Mouse (Mus musculus): Measurements from ENCODE around the gene Defb45.

- TF ChIP-seq EP300 (IDR thresholded peaks at IDR 0.05; ENCODE audit: low read depth): no peak
- no peak for TF ChIP-seq CTCF (IDR thresholded peaks at IDR 0.05; ENCODE audit: low read depth)
Measured at GRCm38 (mm10) chr2:152629904-152630303, 30.7 kb upstream of the Defb45 start.
